Mouse (Mus musculus): ENCODE measurements around the gene Klra1. TPM values are rescaled to one million over a fixed set of nuclear protein-coding genes. Genes with fewer than 3 reads are reported as not detected.
"Not testable (repeated sequence)": the region's sequence is repeated elsewhere in the genome, so short reads cannot be mapped to it uniquely, and the experiment has no call there.

The Klra1 gene
- total RNA-seq (2021) = not detected
- long read RNA-seq, experiment 1 = 0 reads
- long read RNA-seq, experiment 2 = 0 reads

- intact Hi-C loops (cut with DNase I) = no loop called here
- DNase-seq = no peak
These were observed at the start of gene Klra1 for GRCm38 (mm10) chr6:130386750-130387149. TSS of gene Klra1 (minus strand) at chr6:130386874.

- no peak for DNase-seq
- intact Hi-C loops (cut with DNase I) = no loop called here
These were observed 42.8 kb upstream of the Klra1 start for GRCm38 (mm10) chr6:130429511-130429910.

GRCm38 (mm10) chr6:130419158-130419557 lies 32.5 kb upstream of the Klra1 start:
- no peak for DNase-seq
- intact Hi-C loops (cut with DNase I) = no loop called here

GRCm38 (mm10) chr6:130404882-130405281 lies 18.2 kb upstream of the Klra1 start:
- DNase-seq = no peak

GRCm38 (mm10) chr6:130385803-130386202 lies 871 bp downstream of the Klra1 start:
- DNase-seq = no peak
- intact Hi-C loops (cut with DNase I) = no loop called here

More at GRCm38 (mm10) chr6:130404882-130405281, 18.2 kb upstream of the Klra1 start:
- intact Hi-C loops (cut with DNase I) = no loop called here

- intact Hi-C loops (cut with DNase I) = no loop called here
- no peak for DNase-seq
These were observed 4.3 kb downstream of the Klra1 start for GRCm38 (mm10) chr6:130382375-130382774.

GRCm38 (mm10) chr6:130345381-130345780 lies 41.3 kb downstream of the Klra1 start:
- DNase-seq; intact Hi-C loops (cut with DNase I): not testable (repeated sequence)

- intact Hi-C loops (cut with DNase I); DNase-seq: not testable (repeated sequence)
These were observed 44.7 kb downstream of the Klra1 start for GRCm38 (mm10) chr6:130341973-130342372.

GRCm38 (mm10) chr6:130337411-130337810 lies 49.3 kb downstream of the Klra1 start, which contains the start of gene Klra3:
TSS of gene Klra3 (minus strand) at chr6:130337574.
- intact Hi-C loops (cut with DNase I) = no loop called here
- DNase-seq = no peak

Other genes with a start within 250 kb of the Klra1 start
- gene Klra9, start 193.8 kb downstream of the Klra1 start, total RNA-seq (2021) = 1 to 10 TPM; 1.1 to 1.2 TPM
- gene Klra7, start 153.6 kb downstream of the Klra1 start, total RNA-seq (2021) = not detected
- gene Klra10, start 104.9 kb downstream of the Klra1 start, total RNA-seq (2021) = not detected
- not detected for gene Klra3, start 49.3 kb downstream of the Klra1 start, total RNA-seq (2021)